Mouse (Mus musculus): ENCODE results near the gene Tmcc2.

DNA sequence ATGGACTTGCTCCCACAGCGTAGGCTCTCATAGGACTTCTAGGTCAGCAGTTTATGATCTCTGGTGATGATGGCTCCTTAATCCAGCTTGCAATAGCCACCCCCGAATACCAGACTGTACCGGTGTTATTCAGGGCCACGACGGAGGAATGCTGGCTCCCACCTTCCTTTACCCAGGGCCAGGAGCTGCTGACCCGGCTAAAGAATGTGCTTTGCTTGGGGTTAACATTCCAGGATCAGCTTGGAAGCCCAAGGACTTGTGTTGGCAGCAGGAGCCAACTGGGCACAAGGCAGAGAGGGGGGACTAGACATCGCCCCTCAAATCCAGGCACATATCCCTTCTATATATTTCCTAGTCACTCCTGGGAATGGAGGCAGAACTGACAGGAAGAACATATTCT lies 80.3 kb downstream of the Tmcc2 start:
- TF ChIP-seq USF1 (IDR thresholded peaks at IDR 0.05; ENCODE audit: low read depth) = no peak
- TF ChIP-seq POLR2A (IDR thresholded peaks at IDR 0.05; ENCODE audit: insufficient read length, low read depth) = no peak
- no peak for TF ChIP-seq TCF12 (IDR thresholded peaks at IDR 0.05; ENCODE audit: insufficient read depth, poor library complexity, severe bottlenecking)
